Mouse (Mus musculus): ENCODE measurements around the gene Nfasc. TPM values are rescaled to one million over a fixed set of nuclear protein-coding genes. Genes with fewer than 3 reads are reported as not detected.
A peak's percentile ranks its signal among the peaks of the same experiment; 100 is the strongest.

The Nfasc gene
- 1.7 and 2.9 TPM in 2 replicates for polyA plus RNA-seq (2015; fragmentation: Nextera tagmentation; extraction: Ambion mirVana)

DNA sequence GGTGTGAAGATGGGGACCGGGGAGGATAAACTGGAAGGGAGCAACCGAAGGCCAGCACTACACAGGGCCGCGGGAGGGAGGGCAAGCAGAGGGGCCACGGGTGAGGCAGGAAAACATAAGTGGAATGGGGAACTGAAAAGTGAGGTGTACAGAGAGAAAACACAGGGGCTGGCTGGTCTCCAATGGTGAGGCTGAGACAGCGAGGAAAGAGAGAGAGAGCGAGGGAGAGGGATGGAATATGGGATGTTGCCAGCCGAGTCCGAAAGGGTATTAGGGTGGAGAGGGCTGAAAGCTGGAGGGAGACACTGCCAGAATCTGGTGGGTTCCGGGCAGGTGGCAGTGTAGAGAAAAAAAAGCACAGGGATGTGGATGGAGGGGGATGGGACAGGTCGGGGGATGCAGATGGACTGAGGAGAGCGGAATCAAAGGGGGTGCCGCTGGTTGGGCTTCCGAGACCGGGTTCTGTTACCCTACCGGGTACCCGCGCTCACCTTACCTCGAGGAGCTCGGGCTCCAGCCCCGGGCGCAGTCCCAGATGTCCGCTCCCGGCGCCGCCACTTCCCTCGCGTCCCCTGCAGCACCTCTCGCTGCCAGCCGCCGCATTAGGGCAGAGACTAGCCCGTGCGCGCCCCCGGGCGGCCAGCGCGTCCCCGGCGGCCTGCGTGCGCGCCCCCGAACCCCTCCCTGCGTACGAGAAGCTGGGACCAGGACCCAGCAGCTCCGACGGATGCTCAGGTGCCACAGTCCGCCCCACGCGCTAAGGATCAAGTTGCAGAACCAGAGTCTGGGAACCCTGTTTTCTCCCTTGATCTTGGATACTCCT lies at the start of gene Nfasc:
Nfasc (minus strand) TSS at position 623 of the 823 bp plus-strand sequence.
- Histone ChIP-seq H3K9me3 (no peaks in the 10 kb centered on the region), H3K36me3 (no peaks in the 10 kb centered on the region), H3K4me3 (peak within 1 kb of the TSS; percentile 48), H3K27ac (no peak within 1 kb of the TSS), H3K4me2 (peak within 1 kb of the TSS; percentile 83), H3K27me3 (peaks cover 69% of the 10 kb centered on the region), H3K4me1 (peaks cover 16% of the 10 kb centered on the region; the same call in 1 of the 2 replicates), H3K9ac (peak within 1 kb of the TSS; percentile 61)
- peak; percentile 32; the same call in 1 of the 2 replicates for ATAC-seq (ENCODE audit: insufficient number of reproducible peaks, insufficient read depth, low FRiP score, low TSS enrichment, low read depth)
- WGBS = 3% methylated on average over 51 of the region's 51 CpGs

DNA sequence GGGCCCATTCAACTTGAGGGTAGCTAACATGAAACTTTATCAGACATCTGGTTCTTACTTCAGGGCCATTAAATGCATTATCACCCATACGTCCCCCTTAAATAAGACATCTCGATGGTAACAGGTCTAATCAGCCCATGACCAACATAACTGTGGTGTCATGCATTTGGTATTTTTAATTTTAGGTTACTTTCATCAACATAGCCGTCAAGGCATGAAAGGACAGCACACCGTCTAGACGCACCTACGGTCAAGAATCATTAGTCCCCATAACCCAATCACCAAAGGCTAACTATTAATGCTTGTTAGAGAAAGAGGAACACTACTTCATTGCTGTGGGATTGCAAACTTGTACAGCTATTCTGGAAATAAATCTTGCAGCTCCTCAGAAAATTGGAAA lies 49.5 kb upstream of the Nfasc start:
- WGBS = 82% methylated on average over 6 of the region's 6 CpGs
- Histone ChIP-seq H3K36me3 (no peaks in the 10 kb centered on the region), H3K4me2 (no peak overlapping the region), H3K9me3 (no peaks in the 10 kb centered on the region), H3K27ac (no peak overlapping the region), H3K4me3 (no peak overlapping the region), H3K4me1 (no peaks in the 10 kb centered on the region), H3K27me3 (no peaks in the 10 kb centered on the region), H3K9ac (no peak overlapping the region)
- no peak for ATAC-seq (ENCODE audit: insufficient number of reproducible peaks, insufficient read depth, low FRiP score, low TSS enrichment, low read depth)

DNA sequence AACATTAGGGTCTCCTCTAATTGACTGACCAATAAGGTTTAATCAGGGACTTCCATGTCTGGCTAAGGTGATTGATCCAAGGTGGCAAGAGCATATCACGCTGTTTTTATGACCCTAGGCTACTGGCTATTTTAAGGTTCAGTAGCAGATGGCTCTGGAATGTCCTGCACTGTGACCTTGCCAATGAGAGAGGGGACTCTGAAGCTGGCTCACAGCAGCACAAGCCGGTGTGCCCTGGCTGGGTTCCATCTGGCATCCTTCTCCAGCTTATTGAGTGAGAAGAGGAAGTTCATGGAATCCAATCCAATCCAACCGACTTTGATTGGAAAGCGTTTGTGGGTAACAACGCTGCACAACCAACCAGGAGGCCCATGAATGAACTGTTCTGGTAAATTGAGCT lies 45.3 kb upstream of the Nfasc start:
- Histone ChIP-seq H3K36me3 (no peaks in the 10 kb centered on the region), H3K9me3 (no peaks in the 10 kb centered on the region), H3K27ac (no peak overlapping the region), H3K27me3 (no peaks in the 10 kb centered on the region), H3K4me1 (no peaks in the 10 kb centered on the region), H3K4me2 (no peak overlapping the region), H3K9ac (no peak overlapping the region), H3K4me3 (no peak overlapping the region)
- 55% methylated on average over 5 of the region's 5 CpGs for WGBS
- ATAC-seq (ENCODE audit: insufficient number of reproducible peaks, insufficient read depth, low FRiP score, low TSS enrichment, low read depth) = no peak

DNA sequence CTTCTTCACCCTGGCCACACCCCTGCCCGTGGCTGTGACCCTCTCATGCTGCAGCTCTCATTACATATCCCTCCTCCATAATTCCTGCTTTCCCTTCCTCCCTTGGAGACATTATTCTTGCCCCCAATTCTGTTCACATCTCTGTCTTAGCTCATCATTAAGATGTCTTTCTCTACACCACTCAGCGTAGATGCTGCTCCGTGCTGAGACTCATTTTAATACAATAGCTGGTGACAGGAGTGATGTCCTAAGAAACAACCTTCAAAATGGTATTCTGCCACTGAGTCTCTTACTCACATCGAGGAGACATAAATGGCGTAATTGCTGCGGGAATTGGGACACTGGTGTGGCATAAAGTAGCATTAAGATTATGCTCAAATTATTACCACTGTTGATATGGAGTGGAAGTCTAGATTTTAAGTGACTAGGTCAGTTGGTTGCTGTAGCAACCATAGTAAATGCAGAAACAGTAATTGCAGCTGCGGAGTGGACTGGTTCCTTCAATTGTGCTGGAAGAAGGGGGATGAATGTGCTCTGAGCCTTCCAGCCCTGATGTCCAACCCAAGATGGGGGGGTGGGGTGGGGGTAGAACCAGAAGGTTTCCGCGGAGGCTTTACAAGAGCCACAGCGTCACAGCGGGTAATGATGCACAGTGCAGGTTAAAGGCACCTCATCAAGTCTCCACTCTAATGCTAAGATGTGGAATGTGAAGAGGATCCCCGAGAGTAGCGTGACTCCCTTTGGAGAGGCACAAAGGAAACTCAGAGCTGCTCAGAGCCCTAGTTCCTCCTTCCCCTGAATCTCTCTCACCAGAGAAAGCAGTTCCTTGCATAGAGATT lies 40.2 kb upstream of the Nfasc start:
- no peaks in the 10 kb centered on the region for H3K4me1 ChIP-seq
- 73% methylated on average over 13 of the region's 13 CpGs for WGBS
- no peaks in the 10 kb centered on the region for H3K27me3 ChIP-seq
- H3K4me2 ChIP-seq = no peak overlapping the region
- H3K27ac ChIP-seq = no peak overlapping the region
- no peak overlapping the region for H3K4me3 ChIP-seq
- H3K36me3 ChIP-seq = no peaks in the 10 kb centered on the region
- H3K9ac ChIP-seq = no peak overlapping the region
- H3K9me3 ChIP-seq = no peaks in the 10 kb centered on the region
- no peak for ATAC-seq (ENCODE audit: insufficient number of reproducible peaks, insufficient read depth, low FRiP score, low TSS enrichment, low read depth)

DNA sequence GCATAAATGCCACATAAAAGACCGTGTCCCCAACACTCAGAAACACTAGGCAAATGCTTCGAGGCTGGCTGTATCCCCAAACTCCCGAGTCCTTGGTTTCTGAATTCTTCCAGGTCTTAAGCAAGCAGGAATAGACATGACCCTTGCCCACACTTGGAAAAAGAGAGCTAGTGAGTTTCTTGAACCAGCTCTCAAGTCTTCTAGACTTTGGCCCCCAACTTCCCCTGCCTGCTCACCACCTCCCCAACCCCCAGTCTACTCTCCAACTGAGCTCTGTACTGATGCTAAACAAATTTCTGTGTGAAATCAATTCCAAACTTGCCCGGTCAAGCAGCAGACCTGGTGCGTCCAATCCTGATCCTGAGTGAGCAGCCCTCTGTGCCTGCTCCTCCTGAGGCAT lies 39.4 kb upstream of the Nfasc start:
- Histone ChIP-seq H3K9ac (no peak overlapping the region), H3K27me3 (no peaks in the 10 kb centered on the region), H3K9me3 (no peaks in the 10 kb centered on the region), H3K4me3 (no peak overlapping the region), H3K36me3 (no peaks in the 10 kb centered on the region), H3K27ac (no peak overlapping the region), H3K4me1 (no peaks in the 10 kb centered on the region), H3K4me2 (no peak overlapping the region)
- no peak for ATAC-seq (ENCODE audit: insufficient number of reproducible peaks, insufficient read depth, low FRiP score, low TSS enrichment, low read depth)
- 69% methylated on average over 5 of the region's 5 CpGs for WGBS

DNA sequence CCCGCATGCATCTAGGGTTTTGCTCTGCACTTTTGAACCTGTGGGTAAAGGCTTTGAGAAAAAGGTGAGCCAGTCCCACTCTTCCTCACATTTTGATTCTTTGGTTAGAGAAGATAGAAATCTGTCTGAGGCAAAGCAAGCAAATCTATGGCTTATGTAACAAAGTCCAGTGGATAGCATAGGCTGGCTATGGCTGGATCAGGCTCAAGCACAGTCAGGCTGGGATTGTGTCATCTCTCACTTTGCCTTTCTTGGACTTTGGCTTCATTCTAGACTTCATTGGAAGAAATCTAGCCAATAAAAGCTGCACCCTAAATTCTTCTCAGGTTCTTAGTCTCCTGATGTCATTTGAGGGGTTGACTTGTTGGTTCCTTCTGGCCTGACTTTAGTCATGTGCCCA lies 38.7 kb upstream of the Nfasc start:
- Histone ChIP-seq H3K9me3 (no peaks in the 10 kb centered on the region), H3K36me3 (no peaks in the 10 kb centered on the region), H3K9ac (no peak overlapping the region), H3K4me3 (no peak overlapping the region), H3K27ac (no peak overlapping the region), H3K27me3 (no peaks in the 10 kb centered on the region), H3K4me2 (no peak overlapping the region), H3K4me1 (no peaks in the 10 kb centered on the region)
- 86% methylated on average over 1 of the region's 1 CpGs for WGBS
- ATAC-seq (ENCODE audit: insufficient number of reproducible peaks, insufficient read depth, low FRiP score, low TSS enrichment, low read depth) = no peak

DNA sequence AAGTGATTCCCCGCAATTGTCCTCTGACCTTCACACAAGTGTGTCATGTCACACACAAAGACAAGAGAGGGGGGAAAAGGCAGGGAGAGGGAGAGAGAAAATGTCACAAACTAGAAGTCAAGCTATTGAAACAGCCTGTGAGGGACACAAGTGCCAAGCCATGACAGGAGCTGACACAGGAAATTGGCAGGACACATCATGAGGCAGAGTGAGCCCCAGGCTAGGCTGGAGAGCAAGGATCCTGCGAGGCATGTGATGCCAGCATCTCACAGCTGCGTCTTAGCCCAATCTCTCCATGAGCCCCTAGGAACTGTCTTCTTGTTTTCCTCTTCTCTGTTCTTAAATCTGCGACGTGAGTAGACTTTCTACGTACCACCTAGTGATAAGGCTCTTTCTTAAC lies 33.4 kb upstream of the Nfasc start:
- Histone ChIP-seq H3K4me1 (no peaks in the 10 kb centered on the region), H3K4me2 (no peak overlapping the region), H3K9ac (no peak overlapping the region), H3K4me3 (no peak overlapping the region), H3K27me3 (peaks cover 19% of the 10 kb centered on the region; the same call in 1 of the 2 replicates), H3K27ac (no peak overlapping the region), H3K36me3 (no peaks in the 10 kb centered on the region), H3K9me3 (no peaks in the 10 kb centered on the region)
- ATAC-seq (ENCODE audit: insufficient number of reproducible peaks, insufficient read depth, low FRiP score, low TSS enrichment, low read depth) = no peak
- 76% methylated on average over 6 of the region's 6 CpGs for WGBS

DNA sequence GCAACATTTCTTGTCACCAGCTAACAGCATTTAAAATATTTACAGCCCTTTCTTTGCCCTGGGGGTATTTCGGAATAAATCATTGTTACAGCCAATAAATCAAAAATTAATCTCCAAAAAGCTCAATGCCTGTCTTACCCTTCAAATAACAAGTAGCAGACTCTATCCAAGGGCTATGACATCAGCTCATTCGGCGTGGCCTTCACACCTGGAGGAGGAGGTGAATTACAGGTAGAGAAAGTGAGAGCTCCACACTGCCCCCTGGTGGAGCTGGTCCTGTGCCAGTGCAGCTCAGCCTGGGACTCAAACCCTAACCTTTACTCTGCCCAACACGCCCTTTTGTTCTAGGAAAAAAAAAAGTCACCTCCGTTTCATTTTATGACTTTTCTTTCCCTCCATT lies 29.8 kb upstream of the Nfasc start:
- 30% methylated on average over 5 of the region's 5 CpGs for WGBS
- no peaks in the 10 kb centered on the region for H3K36me3 ChIP-seq
- H3K27me3 ChIP-seq = peaks cover 22% of the 10 kb centered on the region
- H3K9me3 ChIP-seq = no peaks in the 10 kb centered on the region
- H3K4me2 ChIP-seq = no peak overlapping the region
- H3K9ac ChIP-seq = no peak overlapping the region
- H3K4me3 ChIP-seq = no peak overlapping the region
- no peak for ATAC-seq (ENCODE audit: insufficient number of reproducible peaks, insufficient read depth, low FRiP score, low TSS enrichment, low read depth)
- no peaks in the 10 kb centered on the region for H3K4me1 ChIP-seq
- H3K27ac ChIP-seq = no peak overlapping the region

DNA sequence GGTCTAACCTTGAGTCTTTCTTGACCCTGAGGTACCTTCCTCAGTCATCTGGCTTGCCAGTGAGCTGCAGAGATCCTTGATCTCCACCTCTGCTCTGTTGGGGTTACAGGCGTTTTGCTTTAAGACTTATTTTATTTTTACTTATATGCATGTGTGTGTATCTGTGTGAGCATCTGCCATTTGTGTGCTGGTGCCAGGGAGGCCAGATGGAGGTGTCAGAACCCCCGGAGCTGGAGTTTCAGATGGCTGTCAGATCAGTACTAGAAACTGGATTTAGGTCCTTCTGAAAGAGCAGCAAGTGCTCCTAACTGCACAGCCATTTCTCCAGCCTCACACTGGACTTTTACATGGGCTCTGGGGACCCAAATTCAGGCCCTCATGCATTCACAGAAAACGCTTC lies 28.0 kb upstream of the Nfasc start:
- Histone ChIP-seq H3K4me2 (no peak overlapping the region), H3K4me3 (no peak overlapping the region), H3K27me3 (peaks cover 18% of the 10 kb centered on the region), H3K9me3 (no peaks in the 10 kb centered on the region), H3K27ac (no peak overlapping the region), H3K36me3 (no peaks in the 10 kb centered on the region), H3K4me1 (peaks cover 12% of the 10 kb centered on the region; the same call in 1 of the 2 replicates), H3K9ac (no peak overlapping the region)
- WGBS = 66% methylated on average over 3 of the region's 3 CpGs
- no peak for ATAC-seq (ENCODE audit: insufficient number of reproducible peaks, insufficient read depth, low FRiP score, low TSS enrichment, low read depth)

DNA sequence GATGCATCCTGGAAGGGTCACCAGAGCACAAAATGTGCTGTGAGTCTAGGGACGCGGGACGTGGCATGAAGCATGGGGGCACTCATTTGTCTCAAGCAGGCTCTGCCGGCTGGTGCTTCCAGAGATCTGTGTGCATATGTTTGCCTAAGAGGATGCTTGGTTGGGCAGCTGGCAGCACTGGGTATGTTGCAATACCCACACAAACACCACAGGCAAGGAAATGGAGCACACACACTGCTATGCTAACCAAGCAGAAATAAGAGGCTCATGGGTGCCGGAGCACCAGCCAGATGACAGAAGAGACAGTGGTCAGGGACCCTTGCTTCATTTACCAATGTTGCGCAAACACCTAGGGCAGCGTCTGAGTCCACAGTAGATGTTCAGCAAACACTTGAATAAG lies 25.8 kb upstream of the Nfasc start:
- no peak overlapping the region for H3K4me2 ChIP-seq
- no peak for ATAC-seq (ENCODE audit: insufficient number of reproducible peaks, insufficient read depth, low FRiP score, low TSS enrichment, low read depth)
- H3K36me3 ChIP-seq = no peaks in the 10 kb centered on the region
- peaks cover 12% of the 10 kb centered on the region; the same call in 1 of the 2 replicates for H3K4me1 ChIP-seq
- H3K9me3 ChIP-seq = no peaks in the 10 kb centered on the region
- no peak overlapping the region for H3K4me3 ChIP-seq
- no peak overlapping the region for H3K9ac ChIP-seq
- peaks cover 12% of the 10 kb centered on the region for H3K27me3 ChIP-seq
- no peak overlapping the region for H3K27ac ChIP-seq
- 90% methylated on average over 7 of the region's 7 CpGs for WGBS

DNA sequence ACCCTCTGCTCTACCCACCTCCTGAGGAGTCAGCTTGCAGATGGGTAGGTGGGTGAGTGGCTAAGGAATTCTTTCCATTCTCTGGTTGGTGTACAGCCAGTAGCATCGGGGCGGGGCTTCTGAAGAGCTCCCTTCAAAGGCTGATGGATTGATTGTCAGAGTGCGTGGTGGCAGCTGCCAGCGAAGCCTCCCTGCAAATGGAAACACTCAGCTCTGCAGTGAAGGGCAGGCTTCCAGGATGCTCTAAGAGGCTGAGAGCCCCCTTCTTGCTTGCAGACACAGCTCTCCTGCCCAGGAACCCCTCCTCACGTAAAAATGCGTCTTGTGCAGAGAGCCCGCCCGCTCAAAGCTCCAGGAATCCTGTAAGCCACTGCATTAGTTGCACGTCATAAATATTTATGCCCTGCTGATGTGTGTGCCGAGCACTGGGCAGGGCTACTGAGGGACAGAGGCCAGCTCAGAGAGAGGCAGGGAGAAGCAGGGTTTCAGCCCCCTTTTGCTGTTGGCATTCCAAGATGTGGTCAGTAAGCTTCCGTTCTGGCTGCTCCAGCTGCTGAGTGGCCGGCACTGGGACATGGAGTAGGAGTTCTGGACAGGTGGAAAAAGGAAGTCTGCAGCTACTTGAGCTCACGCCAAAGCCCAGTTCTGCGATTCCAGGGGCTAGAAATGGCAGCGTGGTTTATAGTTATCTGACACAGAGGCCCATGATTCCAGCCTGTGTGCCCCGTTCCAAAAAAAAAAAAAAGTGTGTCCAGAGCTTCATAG lies 24.5 kb upstream of the Nfasc start:
- H3K4me3 ChIP-seq = no peak overlapping the region

More for the DNA sequence above, 24.5 kb upstream of the Nfasc start:
- Histone ChIP-seq H3K27ac (no peak overlapping the region), H3K9ac (no peak overlapping the region), H3K4me2 (peak overlapping the region; percentile 5; the same call in 1 of the 2 replicates), H3K4me1 (peaks cover 12% of the 10 kb centered on the region; the same call in 1 of the 2 replicates), H3K36me3 (no peaks in the 10 kb centered on the region), H3K9me3 (no peaks in the 10 kb centered on the region), H3K27me3 (peaks cover 11% of the 10 kb centered on the region)
- no peak for ATAC-seq (ENCODE audit: insufficient number of reproducible peaks, insufficient read depth, low FRiP score, low TSS enrichment, low read depth)
- WGBS = 42% methylated on average over 16 of the region's 16 CpGs
